ENCODE assay signal across 11 mouse cellular contexts in genomic region chr10:128269206-128269910, GRCm38 (mm10). TPM values are rescaled to one million over a fixed set of nuclear protein-coding genes. Genes with fewer than 3 reads are reported as not detected.
DNase-seq lines count a peak whose midpoint lies in the region; ATAC-seq lines count a peak whose summit lies in the region.
"Had no signal": no experiment of that assay in that cellular context is flagged by ENCODE, and none has a peak within 500 bp of the region (broad histone marks: within the 10 kb centered on the region; RNA-seq: fewer than 3 reads in every experiment).

No protein-coding gene starts in this region.

- peak overlapping the region; percentile 91; the same call in 1 of the 2 replicates for H3K27ac ChIP-seq in heart, embryonic 10.5 days
- no peak overlapping the region for H3K27ac ChIP-seq in hindbrain, embryonic 16.5 days (ENCODE audit: low read depth, low read length)
- H3K27ac ChIP-seq in stomach, embryonic 14.5 days (ENCODE audit: low read length): no peak overlapping the region

- no peak for DNase-seq in heart, embryonic 10.5 days (ENCODE audit: low spot score)
- DNase-seq in heart, postnatal 4 days: no peak
- DNase-seq in ovary, postnatal 14 days (ENCODE audit: low spot score): no peak
- no peak for DNase-seq in urinary bladder, postnatal 36 days (ENCODE audit: low spot score in 2 of 2)

- H3K9ac ChIP-seq in hindbrain, embryonic 16.5 days (ENCODE audit: low read depth, low read length): no peak overlapping the region
- no peak overlapping the region for H3K9ac ChIP-seq in stomach, embryonic 14.5 days (replicated peaks; ENCODE audit: low read depth, low read length)

- no peaks in the 10 kb centered on the region for H3K36me3 ChIP-seq in heart, embryonic 10.5 days
- peaks cover 13% of the 10 kb centered on the region for H3K36me3 ChIP-seq in megakaryocyte, embryonic 14.5 days (replicated peaks; ENCODE audit: low read length)
- H3K36me3 ChIP-seq in hindbrain, embryonic 16.5 days (ENCODE audit: control insufficient read depth, insufficient read depth, low read length): no peaks in the 10 kb centered on the region
- H3K36me3 ChIP-seq in stomach, embryonic 14.5 days (ENCODE audit: control insufficient read depth, insufficient read depth, low read length): no peaks in the 10 kb centered on the region

- no peak for ATAC-seq in megakaryocyte, adult 5-6 weeks (ENCODE audit: poor library complexity, severe bottlenecking)
- no peak for ATAC-seq in hindbrain, embryonic 16.5 days
- no peak for ATAC-seq in stomach, embryonic 14.5 days (ENCODE audit: insufficient number of reproducible peaks, insufficient read depth, low FRiP score, low read depth)

- no peaks in the 10 kb centered on the region for H3K9me3 ChIP-seq in heart, embryonic 10.5 days
- no peaks in the 10 kb centered on the region for H3K9me3 ChIP-seq in megakaryocyte, embryonic 14.5 days
- H3K9me3 ChIP-seq in hindbrain, embryonic 16.5 days (ENCODE audit: control insufficient read depth, low read length): no peaks in the 10 kb centered on the region
- H3K9me3 ChIP-seq in stomach, embryonic 14.5 days (ENCODE audit: control insufficient read depth, low read depth, low read length): no peaks in the 10 kb centered on the region

- peaks cover 16% of the 10 kb centered on the region; the same call in 1 of the 2 replicates for H3K4me1 ChIP-seq in heart, embryonic 10.5 days
- peaks cover 33% of the 10 kb centered on the region for H3K4me1 ChIP-seq in megakaryocyte, embryonic 14.5 days
- H3K4me1 ChIP-seq in hindbrain, embryonic 16.5 days (ENCODE audit: control insufficient read depth, insufficient read depth, low read depth, low read length): peaks cover 4% of the 10 kb centered on the region; the same call in 1 of the 2 replicates
- H3K4me1 ChIP-seq in stomach, embryonic 14.5 days (ENCODE audit: control insufficient read depth, insufficient read depth, low read length): no peaks in the 10 kb centered on the region

- H3K27me3 ChIP-seq in heart, embryonic 10.5 days (ENCODE audit: insufficient read depth, poor library complexity, severe bottlenecking): no peaks in the 10 kb centered on the region
- no peaks in the 10 kb centered on the region for H3K27me3 ChIP-seq in megakaryocyte, embryonic 14.5 days (replicated peaks)
- no peaks in the 10 kb centered on the region for H3K27me3 ChIP-seq in hindbrain, embryonic 16.5 days (replicated peaks; ENCODE audit: control insufficient read depth, insufficient read depth, low read length)
- H3K27me3 ChIP-seq in stomach, embryonic 14.5 days (ENCODE audit: control insufficient read depth, insufficient read depth, low read length): no peaks in the 10 kb centered on the region

- H3K4me2 ChIP-seq in hindbrain, embryonic 16.5 days (ENCODE audit: low read length): peak overlapping the region; percentile 81
- H3K4me2 ChIP-seq in stomach, embryonic 14.5 days (replicated peaks; ENCODE audit: low read depth, low read length): no peak overlapping the region

- H3K4me3 ChIP-seq in heart, embryonic 10.5 days: peak overlapping the region; percentile 92; the same call in 1 of the 2 replicates
- peak overlapping the region; percentile 98 for H3K4me3 ChIP-seq in megakaryocyte, embryonic 14.5 days (replicated peaks)
- H3K4me3 ChIP-seq in hindbrain, embryonic 16.5 days (ENCODE audit: low read length): no peak overlapping the region; the same call in 1 of the 2 replicates
- peak overlapping the region; percentile 84; the same call in 1 of the 2 replicates for H3K4me3 ChIP-seq in stomach, embryonic 14.5 days (ENCODE audit: low read depth, low read length)

- 83% methylated on average over 16 of the region's 16 CpGs for WGBS in heart, embryonic 10.5 days
- WGBS in hindbrain, embryonic 16.5 days: 93% methylated on average over 16 of the region's 16 CpGs
- WGBS in stomach, embryonic 14.5 days: 86% methylated on average over 16 of the region's 16 CpGs

RNA-seq across cellular contexts. Expression of gene Apof, which starts 0.9 kb away (rescaled TPM):
- polyA plus RNA-seq in heart, embryonic 10.5 days (2016; fragmentation: Nextera tagmentation; extraction: Ambion mirVana): 0.11 and 3.9 TPM in 2 replicates
- total RNA-seq in heart, postnatal 4 days (2021): not detected
- not detected in 2 replicates for polyA plus RNA-seq in megakaryocyte, embryonic 14.5 days (2012; ENCODE audit: insufficient read depth, low replicate concordance)
- total RNA-seq in megakaryocyte, adult 5-6 weeks (2015): 0.21 TPM in 1 of 2 replicates, not detected in the other
- total RNA-seq in megakaryocyte, adult 5-6 weeks (2017): not detected in 2 replicates
- 0.24 TPM in 1 of 2 replicates, not detected in the other for polyA plus RNA-seq in hindbrain, embryonic 16.5 days (2015; fragmentation: Nextera tagmentation; extraction: Ambion mirVana)
- polyA plus RNA-seq in stomach, embryonic 14.5 days (2014; fragmentation: Nextera tagmentation; extraction: Ambion mirVana): not detected in 2 replicates
- total RNA-seq: megakaryocyte progenitor cell, adult 5-6 weeks had no signal
- polyA plus RNA-seq: inflammation-experienced regulatory T-cells, adult 6 months had no signal

RNA-seq across cellular contexts. Expression of gene Stat2, which starts 1.0 kb away (rescaled TPM):
- polyA plus RNA-seq in heart, embryonic 10.5 days (2016; fragmentation: Nextera tagmentation; extraction: Ambion mirVana): 10.8 and 11.0 TPM in 2 replicates
- total RNA-seq in heart, postnatal 4 days (2021): 10 to 100 TPM in 1 of 2 experiments, 1 to 10 TPM in 1; 10.0 TPM
- polyA plus RNA-seq in megakaryocyte, embryonic 14.5 days (2012; ENCODE audit: insufficient read depth, low replicate concordance): 8.1 and 18.2 TPM in 2 replicates
- total RNA-seq in megakaryocyte, adult 5-6 weeks (2015): 25.5 and 28.5 TPM in 2 replicates
- total RNA-seq in megakaryocyte, adult 5-6 weeks (2017): 20.2 and 33.6 TPM in 2 replicates
- 19.3 and 22.2 TPM in 2 replicates for polyA plus RNA-seq in hindbrain, embryonic 16.5 days (2015; fragmentation: Nextera tagmentation; extraction: Ambion mirVana)
- polyA plus RNA-seq in stomach, embryonic 14.5 days (2014; fragmentation: Nextera tagmentation; extraction: Ambion mirVana): 12.2 and 13.0 TPM in 2 replicates

RNA-seq across cellular contexts. Expression of gene Apon, which starts 15.5 kb away (rescaled TPM):
- 0.18 and 0.23 TPM in 2 replicates for polyA plus RNA-seq in heart, embryonic 10.5 days (2016; fragmentation: Nextera tagmentation; extraction: Ambion mirVana)
- total RNA-seq in heart, postnatal 4 days (2021): under 1 TPM in 1 of 2 experiments, not detected in 1; 0.29 TPM
- not detected in 2 replicates for polyA plus RNA-seq in megakaryocyte, embryonic 14.5 days (2012; ENCODE audit: insufficient read depth, low replicate concordance)
- 0.36 TPM in 1 of 2 replicates, not detected in the other for total RNA-seq in megakaryocyte, adult 5-6 weeks (2015)
- 1.2 TPM in 1 of 2 replicates, not detected in the other for total RNA-seq in megakaryocyte, adult 5-6 weeks (2017)
- 0.11 TPM in 1 of 2 replicates, not detected in the other for polyA plus RNA-seq in hindbrain, embryonic 16.5 days (2015; fragmentation: Nextera tagmentation; extraction: Ambion mirVana)
- 0.27 TPM in 1 of 2 replicates, not detected in the other for polyA plus RNA-seq in stomach, embryonic 14.5 days (2014; fragmentation: Nextera tagmentation; extraction: Ambion mirVana)

RNA-seq across cellular contexts. Expression of gene Il23a, which starts 29.2 kb away (rescaled TPM):
- 0.25 and 0.48 TPM in 2 replicates for polyA plus RNA-seq in heart, embryonic 10.5 days (2016; fragmentation: Nextera tagmentation; extraction: Ambion mirVana)
- total RNA-seq in heart, postnatal 4 days (2021): 1 to 10 TPM; 1.5 to 2.2 TPM
- polyA plus RNA-seq in megakaryocyte, embryonic 14.5 days (2012; ENCODE audit: insufficient read depth, low replicate concordance): 0.49 TPM in 1 of 2 replicates, not detected in the other
- total RNA-seq in megakaryocyte, adult 5-6 weeks (2015): not detected in 2 replicates
- total RNA-seq in megakaryocyte, adult 5-6 weeks (2017): 0.12 TPM in 1 of 2 replicates, not detected in the other
- 0.22 and 0.73 TPM in 2 replicates for polyA plus RNA-seq in hindbrain, embryonic 16.5 days (2015; fragmentation: Nextera tagmentation; extraction: Ambion mirVana)
- 0.36 and 0.43 TPM in 2 replicates for polyA plus RNA-seq in stomach, embryonic 14.5 days (2014; fragmentation: Nextera tagmentation; extraction: Ambion mirVana)
- total RNA-seq: adrenal gland, postnatal 4 days had no signal
- polyA plus RNA-seq: inflammation-experienced regulatory T-cells, adult 6 months had no signal

RNA-seq across cellular contexts. Expression of gene Pan2, which starts 33.8 kb away (rescaled TPM):
- 29.9 and 31.4 TPM in 2 replicates for polyA plus RNA-seq in heart, embryonic 10.5 days (2016; fragmentation: Nextera tagmentation; extraction: Ambion mirVana)
- 10 to 100 TPM; 17.6 to 18.1 TPM for total RNA-seq in heart, postnatal 4 days (2021)
- polyA plus RNA-seq in megakaryocyte, embryonic 14.5 days (2012; ENCODE audit: insufficient read depth, low replicate concordance): 0.91 and 1.1 TPM in 2 replicates
- 17.3 and 17.7 TPM in 2 replicates for total RNA-seq in megakaryocyte, adult 5-6 weeks (2015)
- 14.0 and 14.9 TPM in 2 replicates for total RNA-seq in megakaryocyte, adult 5-6 weeks (2017)
- 18.2 and 20.9 TPM in 2 replicates for polyA plus RNA-seq in hindbrain, embryonic 16.5 days (2015; fragmentation: Nextera tagmentation; extraction: Ambion mirVana)
- 32.9 and 34.8 TPM in 2 replicates for polyA plus RNA-seq in stomach, embryonic 14.5 days (2014; fragmentation: Nextera tagmentation; extraction: Ambion mirVana)
